Mouse (Mus musculus): ENCODE data around the gene D17H6S53E.

The D17H6S53E gene

DNA sequence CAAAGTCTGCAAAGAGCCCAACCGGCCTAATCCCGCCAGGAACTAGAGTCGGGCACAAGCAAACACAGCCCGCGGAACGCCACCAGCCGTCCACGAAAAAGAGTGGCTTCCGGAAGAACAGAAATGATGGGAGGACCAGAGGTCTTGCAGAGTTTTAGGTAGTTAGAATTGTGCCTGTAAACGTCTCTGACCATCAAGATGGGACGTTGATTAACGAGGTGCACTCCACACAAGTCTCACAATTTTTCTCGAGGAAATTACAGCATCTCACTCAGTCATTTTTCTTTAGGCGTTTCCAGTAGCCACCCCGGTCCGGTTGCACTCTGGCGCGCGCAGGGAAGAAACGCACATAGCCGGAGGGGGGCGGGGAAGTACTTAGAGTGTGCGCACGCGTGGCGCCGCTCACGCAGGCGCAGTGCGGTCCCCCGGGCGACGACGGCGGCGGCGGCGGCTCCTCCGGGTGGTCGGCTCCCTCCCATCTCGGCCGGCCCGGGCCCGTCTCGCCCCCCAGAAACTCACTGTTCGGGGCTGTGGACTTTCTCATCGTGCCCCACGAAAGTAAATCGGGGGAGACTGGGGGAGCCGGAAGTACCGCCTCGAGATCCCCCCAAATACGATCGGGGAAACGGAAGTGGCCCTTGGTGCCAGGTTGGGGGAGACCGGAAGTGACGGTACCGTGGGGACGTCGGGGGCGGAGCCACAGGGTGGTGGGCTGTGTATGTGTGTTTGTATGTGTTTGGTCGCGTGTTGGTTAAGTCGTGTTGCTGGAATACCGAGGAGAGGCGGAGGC, 8.8 kb downstream of the D17H6S53E start, which contains the start of gene Bag6:
Gene Bag6 (plus strand): TSS at position 378 of the 790 bp plus-strand sequence.
- peak; percentile 95 to 97 for DNase-seq

DNA sequence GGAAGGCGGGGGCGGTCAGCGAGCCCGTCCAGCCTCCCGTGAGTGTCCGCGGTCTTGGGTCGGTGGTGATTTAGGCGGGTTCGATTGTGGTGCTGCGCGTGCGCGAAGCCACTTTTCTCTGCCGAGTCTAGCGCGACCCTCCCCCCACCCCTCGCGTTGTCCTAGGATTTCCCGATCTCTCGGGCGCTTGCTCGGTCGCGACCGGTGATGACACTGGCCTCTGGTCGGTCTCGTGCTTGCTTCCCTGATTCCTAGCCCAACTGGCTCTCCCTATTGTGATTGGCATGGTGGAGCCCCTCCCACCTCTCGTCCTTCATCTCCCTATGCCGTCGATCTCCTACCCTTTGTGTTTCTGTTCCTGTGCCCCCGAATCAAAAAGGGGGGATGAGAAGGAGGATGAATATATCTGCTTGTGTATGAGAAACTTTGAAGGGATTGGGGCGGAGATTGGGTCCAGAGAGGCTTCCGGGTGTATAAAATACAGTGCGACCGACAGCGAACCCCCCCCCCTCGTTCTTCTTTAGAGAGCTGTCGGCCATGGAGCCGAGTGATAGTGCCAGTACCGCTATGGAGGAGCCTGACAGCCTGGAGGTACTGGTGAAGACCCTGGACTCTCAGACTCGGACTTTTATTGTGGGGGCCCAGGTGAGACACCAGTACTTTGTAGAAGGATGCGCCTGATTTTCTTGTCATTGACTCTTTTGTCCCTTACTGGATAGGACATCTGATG, 9.6 kb downstream of the D17H6S53E start:
- no peak for DNase-seq

DNA sequence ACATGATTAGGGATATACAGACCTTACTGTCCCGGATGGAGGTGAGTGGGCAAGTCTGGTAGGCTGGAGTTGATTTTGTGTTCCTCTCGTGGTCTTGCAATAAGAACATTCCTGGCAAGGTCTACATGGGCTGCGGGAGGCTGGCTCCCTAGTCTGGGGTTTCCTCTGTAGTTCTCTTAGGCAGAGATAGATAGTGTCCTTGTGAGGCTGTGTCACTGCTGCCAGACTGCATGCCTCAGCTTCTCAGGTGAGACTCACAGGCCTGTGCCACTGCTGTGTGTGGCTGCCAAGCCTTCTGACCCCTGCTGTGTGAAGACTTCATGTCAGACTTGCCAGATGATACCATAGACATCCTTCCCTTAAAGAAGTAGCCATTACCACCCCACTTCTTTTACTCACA, 13.1 kb downstream of the D17H6S53E start:
- no peak for DNase-seq

DNA sequence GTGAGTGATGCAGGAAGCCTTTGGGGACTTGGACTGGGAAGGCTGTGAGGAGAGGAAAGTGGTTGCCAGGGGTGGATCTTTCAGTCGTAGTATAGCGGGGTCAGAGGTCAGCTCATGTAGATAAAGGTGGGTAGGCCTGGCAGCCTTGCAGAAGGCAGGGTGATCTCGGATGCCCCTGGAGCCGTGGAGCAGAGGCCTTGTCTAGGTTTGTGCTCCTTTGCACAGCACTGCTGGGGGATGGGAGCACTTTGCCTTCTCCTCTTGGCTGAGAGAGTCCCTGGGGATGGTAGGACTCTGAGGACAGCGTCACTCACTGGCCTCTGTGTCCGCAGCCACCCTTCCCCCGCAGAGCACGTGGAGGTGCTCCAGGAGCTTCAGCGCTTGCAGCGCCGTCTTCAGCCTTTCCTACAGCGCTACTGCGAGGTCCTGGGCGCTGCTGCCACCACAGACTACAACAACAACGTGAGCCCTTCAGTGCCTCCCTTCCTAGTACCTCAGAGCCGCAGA, 14.4 kb downstream of the D17H6S53E start:
- DNase-seq: no peak

DNA sequence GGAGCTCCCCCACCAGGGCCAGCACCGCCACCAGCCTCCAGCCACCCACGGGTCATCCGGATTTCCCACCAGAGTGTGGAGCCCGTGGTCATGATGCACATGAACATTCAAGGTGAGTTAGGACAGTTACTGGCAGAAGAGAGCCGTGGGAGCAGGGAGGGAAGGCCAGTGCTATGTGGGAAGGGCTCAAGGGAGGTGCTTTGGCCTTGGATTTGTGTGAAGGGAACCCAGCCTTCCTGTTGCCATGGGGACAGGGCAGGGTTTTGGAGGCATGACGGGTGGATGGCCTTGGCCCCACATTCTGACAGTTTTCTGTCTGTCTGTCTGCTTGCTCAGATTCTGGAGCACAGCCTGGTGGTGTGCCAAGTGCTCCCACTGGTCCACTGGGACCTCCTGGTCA, 15.8 kb downstream of the D17H6S53E start:
- DNase-seq: no peak

DNA sequence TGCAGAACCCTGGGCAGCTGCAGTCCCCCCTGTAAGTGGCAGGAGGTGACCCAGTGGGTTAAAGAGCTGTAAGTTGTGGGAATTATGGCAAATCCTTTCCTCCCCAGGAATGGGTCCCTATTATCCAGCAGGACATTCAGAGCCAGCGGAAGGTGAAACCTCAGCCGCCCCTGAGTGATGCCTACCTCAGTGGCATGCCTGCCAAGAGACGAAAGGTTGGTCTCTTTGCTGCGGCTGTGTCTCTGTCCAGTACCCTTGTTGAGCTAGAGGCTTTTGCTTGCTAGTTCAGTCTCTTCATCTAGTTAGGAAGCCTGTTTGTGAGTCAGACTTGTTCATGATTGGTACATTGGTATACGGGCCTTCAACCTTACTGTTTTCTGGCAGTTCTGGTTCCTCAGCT, 20.0 kb downstream of the D17H6S53E start:
- DNase-seq: no peak

DNA sequence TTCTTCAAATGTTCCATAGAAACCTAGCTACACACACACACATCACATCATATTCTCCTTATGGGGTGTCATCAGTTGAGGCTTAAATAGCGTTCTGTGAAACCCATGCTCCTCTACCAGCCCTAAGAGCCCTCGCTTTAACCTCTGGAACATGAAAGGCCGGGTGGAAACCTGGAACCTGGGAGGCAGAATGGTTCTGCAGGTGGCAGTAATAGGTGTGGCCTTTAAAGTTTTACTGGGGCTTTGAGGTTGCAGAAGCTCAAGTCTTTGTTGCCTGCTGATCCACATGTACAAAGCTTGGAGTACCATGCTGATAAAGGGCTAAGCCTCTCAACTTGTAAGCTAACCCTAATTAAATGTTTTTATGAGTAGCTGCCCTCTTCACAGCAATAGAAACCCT, 21.2 kb downstream of the D17H6S53E start:
- no peak for DNase-seq

DNA sequence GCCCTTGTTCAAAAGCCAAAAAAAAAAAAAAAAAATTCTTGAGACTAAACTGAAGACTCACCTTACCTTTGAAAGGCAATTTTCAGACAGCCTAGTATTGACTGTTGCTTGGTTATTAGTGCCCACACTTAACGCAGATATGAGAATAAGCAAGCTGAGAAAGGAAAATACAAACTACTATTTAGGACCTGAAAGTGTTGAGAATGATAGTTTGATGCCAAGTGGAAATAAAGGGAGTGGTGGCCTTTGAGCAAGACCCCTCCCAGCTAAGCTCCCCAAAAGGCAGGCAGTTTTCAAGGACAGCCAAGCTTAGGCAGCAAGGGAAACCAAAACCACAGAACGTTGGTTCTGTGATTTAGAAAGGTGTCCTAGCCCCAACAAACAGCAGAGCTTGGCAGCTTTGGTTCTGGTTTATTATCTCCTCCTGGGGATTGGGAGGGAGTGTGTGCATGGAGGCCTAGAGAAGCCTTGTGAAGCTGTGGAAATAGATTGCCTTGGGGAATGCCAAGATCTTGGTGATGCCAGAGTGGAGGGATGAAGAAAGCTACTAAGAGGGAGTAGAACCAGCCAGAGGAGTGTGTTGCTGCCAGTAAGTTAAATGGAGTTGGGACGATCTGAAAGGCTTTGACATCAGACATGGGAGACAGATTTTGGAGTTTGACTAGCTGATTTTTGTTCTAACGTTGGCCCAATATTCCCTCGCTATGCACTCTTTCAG, 21.9 kb downstream of the D17H6S53E start:
- DNase-seq: no peak

DNA sequence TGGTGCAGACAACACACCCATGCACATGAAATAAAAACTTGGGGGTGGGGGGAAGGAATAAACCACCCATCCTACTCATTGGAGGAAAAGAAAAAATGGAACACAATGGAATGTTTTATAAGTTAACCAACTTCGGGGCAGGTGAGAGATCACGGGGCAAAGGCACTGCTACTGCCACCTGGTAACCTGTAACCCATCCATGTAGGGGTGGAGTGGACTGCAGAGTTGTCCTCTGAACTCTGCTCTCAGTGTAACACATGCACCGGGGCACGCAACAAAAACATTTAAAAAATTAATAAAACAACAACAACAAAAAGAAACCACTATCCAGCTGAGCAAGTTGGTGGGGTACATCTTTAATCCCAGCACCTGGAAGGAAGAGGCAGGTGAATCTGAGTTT, 25.9 kb downstream of the D17H6S53E start:
- no peak for DNase-seq

DNA sequence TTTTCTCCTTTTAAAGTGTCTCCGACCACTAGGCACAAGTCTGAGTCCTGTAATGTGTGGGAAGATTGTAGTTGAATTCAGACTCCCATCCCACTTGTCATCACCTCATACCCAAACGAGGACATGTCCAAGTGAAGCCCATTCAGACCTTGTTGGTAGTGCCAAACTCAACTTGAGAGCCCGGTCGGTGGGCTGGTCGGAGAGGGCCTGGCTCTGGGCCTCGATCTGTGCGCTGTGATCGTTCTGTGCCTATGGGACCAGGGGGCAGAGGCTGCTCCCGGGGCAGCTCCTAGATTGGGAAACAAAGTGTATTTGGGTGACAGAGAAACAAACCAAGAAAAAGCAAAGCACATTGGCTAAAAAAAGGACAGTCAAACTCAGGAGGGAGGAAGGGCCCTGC, 26.9 kb downstream of the D17H6S53E start:
- DNase-seq: no peak

DNA sequence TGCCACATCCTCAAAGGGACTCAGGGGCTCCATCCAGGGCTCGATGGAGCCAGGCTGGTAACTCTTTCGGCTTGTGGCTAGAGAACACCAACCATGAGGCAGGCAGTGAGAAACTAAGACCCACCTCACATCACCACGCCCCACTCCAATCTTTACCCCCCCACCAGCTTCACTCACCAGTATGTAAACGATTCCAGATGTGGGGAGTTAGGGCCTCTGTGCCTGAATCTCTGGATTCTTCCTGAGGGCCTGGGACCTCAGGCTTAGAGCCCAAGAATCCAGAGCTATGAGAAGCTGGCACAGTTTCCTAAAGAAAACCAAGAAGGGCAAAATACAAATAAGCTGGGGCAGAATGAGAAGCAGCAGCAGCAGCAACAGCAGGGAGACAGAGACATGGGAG, 27.8 kb downstream of the D17H6S53E start:
- DNase-seq: no peak

DNA sequence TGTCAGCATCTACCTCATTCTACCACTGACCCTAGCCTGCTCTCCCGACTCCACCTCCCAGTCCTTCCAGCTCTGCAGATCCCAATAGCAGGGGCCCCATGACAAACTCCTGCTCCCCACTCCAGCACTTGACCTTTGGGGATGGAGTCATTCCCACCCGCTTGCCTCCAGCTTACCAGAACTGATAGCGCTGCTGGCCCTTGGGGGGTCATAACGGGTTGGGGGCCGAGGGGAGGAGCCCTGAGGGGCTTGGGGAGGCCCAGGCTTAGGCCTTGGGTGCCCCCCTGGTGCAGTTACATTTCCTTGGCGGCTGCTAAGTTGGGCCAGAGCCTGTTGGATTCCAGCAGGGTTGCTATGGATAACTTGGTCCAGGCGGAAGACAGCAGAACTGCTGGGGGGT, 28.4 kb downstream of the D17H6S53E start:
- DNase-seq: no peak

DNA sequence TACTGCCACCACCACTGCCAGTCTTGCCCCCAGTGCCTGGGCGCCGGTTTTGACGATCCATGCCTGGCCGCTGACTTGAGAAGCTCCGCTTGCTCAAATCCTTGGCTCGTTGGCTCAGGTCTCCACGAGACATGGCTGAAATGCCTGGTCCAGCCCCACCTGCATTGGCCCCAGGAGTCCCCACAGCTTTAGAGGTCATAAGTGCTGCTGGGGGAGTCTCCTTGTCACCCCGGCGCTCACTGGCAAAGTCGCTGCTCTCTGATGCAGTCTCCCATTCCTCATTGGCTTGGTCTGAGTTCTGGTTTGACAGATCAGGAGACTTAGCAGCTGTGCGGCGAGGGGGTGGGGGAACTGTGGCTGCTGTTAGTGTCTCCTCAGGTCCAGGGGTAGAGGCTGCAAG, 29.3 kb downstream of the D17H6S53E start:
- no peak for DNase-seq

DNA sequence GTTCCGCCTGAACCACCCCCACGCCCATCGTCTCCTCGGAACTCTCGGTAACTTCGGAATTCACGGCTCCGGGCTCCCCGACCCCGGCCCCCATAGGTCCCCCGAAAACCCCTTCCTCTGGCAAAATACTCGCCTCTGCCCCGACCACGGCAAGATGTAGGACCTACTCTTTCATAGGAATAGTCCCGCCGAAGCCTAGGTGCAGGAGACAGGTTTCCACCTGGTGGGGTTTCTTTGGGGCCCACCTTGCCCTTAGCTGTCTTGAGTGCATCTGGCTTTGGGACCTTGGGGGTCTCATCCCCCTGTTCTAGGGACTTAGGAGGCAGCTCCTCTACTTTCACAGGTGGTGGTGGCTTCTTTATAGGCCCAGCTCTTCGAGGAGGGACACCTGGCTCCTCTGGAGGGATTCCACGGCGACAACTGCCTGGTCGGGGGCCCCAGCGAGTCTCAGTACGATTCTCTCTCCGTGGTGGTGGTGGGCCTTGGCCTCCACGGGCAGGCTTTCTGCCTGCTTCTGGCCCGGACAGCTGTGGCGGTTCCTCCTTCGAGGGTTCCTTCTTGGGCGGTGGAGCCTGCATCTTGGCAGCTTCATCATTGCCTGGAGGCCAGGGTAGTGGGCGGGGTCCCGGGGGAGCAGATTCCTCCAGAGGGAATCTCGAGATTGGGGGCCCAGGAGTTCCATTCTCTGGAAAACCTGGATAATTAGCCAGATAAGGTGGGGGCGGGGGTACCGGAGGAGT, 30.5 kb downstream of the D17H6S53E start:
- no peak for DNase-seq

DNA sequence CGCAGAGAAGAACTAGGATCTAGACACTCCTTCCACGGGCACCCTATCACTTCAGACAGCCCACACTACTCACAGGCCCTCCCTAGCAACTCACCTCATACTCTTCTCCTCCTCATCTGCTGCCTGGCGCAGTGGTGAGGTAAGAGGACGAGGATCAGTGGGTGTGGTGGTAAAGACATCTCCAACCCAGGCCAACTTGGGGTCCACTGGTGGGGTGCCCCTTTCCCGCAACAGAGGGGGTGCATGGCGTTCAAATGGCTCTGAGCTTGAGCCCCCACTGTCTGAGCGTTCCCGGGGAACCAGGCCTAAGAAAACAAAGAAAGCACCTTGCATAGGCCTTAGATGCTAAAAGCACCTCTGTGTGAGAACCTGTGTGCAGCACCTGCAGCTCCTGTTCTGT, 31.1 kb downstream of the D17H6S53E start:
- no peak for DNase-seq

DNA sequence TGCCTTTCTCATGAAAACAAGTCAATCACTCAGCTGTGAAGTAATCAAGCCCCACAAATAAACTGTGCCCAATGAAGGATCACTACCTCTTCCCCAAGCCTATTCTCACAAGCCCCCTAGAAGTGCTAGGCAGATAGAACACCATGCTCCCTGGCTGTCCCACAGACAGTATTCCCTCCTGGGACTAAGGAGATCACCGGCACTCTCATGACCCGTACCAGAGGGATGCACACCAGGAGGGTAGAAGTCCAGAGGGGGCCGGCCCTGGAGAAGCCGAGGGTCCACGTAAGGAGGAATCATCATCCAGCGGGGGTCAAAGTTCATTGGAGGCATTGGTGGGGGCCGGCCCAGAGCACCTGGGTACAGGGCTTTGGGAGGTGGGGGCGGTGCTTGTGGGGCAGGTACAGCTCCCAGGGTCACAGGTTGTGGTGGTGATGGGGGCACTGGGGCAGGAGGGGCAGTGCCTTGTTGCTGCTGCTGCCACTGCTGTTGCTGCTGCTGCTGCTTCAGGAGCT, 31.5 kb downstream of the D17H6S53E start:
- DNase-seq: peak in 1 of 2 experiments; percentile 37

DNA sequence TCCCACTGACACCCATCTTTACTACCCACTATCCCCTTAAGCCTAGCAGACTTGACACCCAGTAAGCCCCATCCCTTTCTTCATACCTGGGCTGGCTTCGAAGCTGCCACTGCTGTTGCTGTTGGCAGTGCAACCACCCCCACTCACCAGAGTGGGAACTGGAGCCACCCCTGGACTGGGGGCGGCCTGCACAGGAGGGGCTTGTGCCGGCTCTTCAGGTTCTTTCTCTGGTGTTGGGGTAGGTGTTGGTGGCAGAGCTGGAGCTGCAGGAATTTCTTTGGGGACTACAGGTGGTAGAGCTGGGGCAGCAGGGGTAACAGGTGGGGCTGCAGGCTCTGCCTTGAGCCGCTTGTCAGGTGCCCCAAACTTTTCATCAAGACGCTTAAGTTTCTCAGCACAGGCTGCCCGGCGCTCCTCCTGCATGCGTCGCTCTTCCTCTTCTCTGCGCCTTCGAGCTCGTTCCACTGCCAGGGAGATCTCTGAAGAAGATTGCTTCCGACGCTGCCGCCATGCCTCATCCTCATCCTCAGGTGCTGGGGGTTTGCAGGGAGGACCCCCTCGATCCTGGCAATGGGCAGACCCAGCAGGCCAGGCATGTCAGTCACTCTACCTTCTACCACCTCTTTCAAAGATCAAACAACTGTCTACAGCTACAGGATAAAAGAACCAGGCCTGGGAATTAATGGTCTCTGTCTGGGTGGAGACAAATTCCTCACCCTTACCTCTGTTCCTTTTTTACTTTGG, 32.8 kb downstream of the D17H6S53E start:
- DNase-seq: no peak

DNA sequence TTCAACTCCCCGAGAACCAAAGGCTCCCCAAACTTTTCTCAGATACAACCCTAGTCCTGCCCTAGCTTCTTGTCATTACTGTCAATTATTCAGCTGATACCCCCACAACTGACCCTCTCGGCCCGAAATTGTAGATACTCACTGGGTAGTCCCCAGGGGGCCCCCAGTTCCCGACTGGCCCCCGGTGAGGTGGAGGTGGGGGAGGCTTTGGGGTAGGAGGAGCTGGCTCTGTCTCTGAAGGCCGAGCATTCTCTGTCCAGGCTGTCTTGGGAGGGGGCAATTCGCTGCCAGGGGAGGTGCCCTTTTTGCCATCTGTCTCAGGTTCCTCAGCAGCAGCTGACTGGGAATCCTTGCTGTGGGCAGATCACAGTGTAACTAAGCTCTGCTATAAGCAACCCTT, 33.5 kb downstream of the D17H6S53E start:
- no peak for DNase-seq

DNA sequence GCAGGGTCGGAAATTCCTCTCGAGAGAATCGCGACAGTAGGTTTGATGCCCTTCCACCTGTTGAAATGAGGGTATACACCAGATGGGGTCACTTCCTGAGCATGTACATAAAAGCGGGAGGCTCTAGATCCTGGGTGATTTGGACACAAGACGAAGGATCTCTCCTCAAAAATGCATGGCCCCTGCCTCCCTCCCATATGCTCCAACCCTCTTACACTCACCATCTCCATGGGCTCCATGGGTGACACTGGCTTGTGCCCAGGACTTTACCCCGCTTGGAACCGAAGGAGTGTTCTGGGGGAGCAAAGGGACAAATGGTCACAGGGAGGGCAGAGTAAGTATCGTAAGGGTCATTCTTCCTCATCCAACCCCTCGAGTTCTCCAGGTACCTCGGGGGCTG, 35.2 kb downstream of the D17H6S53E start:
- no peak for DNase-seq

DNA sequence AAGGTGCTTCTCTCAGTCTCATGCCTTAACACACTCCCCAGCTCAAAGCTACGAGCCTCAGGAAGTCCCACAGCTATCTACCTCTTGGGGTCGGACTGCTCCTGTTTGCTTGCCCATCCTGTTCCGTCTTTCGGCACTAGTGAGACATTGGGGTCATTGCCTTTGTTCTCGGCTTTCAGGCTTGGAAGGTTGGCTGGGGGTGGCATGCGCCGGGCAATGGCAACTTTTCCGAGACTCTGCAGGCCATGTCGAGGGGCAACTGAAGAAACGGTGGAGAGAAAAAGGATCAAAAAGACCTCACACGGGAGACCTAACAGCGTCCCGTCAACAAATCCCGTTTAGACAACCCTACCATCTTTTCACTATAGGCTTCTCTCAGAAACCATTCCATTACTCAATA, 35.9 kb downstream of the D17H6S53E start:
- peak in 1 of 2 experiments; percentile 5 for DNase-seq

DNA sequence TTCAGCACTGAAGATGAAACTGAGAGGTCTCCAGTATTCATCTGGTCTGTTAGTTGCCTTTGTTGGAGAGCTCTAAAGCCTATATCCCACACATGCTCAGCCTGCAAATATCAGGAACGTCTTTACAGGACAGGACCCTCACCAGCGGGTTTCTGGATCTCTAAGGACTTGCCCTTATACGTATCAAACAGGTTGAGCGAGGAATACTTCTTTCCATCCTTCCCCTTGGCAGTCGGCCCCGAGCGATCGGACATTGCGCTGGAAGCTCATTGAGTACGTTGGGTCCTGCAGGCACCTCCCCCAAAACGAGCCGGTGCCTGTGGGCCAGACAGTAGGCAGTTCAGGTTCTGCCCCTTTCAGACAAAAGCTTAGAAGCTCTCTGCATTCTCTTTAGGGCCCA, 36.6 kb downstream of the D17H6S53E start:
- peak; percentile 50 to 59 for DNase-seq

Measured in kidney, postnatal 4 days (tissue).